ENCODE assay signal across 8 mouse cellular contexts in the genomic region with DNA sequence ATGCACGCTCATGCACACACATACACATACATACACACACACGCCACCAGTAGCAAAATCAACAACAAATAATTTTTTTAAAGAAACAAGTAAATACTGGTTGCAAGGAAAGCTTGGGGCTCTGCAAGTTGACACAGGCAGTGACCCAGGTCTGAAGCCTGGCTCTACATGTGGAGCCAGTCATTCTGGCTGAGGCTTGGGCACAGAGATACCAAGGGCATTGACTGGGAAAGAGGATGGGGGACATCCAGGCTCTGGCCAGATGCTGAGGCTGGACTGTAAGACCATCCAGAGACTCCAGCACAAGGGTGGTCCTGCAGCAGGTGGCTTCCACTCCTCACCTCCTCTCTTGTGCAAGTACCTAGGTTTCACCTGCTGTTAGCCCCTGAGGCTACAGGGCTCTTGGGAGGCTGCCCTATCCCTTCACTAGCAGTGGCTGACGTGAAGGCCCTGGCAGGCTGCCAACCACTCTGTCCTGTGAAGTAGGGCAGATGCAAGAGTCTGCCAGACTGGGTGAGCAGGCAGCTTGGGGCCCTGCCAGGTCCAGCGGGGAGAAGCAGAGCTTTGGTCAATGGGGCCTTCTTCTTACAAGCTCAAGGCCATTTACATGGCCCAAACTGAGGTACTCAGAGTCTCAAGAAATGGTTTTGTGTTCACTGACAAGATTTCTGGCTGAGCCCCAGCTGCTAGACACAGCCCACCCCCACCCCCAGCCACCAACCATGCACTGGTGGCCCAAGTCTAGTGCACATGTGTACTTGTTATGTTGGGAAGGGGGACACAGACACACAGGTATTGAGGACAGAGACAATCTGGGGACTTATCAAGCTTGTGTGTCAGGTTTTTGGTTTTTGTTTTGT. TPM values are rescaled to one million over a fixed set of nuclear protein-coding genes. Genes with fewer than 3 reads are reported as not detected.
DNase-seq lines count a peak whose midpoint lies in the region; ATAC-seq and TF ChIP-seq lines count a peak whose summit lies in the region.

No protein-coding gene starts in this region.

- no peak overlapping the region for H3K4me3 ChIP-seq in hindbrain, embryonic 16.5 days (ENCODE audit: low read length)
- no peak overlapping the region for H3K4me3 ChIP-seq in left cerebral cortex, adult 2 months
- no peak overlapping the region for H3K4me3 ChIP-seq in stomach, embryonic 15.5 days (replicated peaks)

- intact Hi-C loops in left cerebral cortex, adult 2 months (cut with DNase I), result loop anchor here (2.0 kb wide), 1 partner anchor 118 kb away; no protein-coding TSS in a partner anchor

- H3K4me2 ChIP-seq in hindbrain, embryonic 16.5 days (ENCODE audit: low read length), result no peak overlapping the region
- H3K4me2 ChIP-seq in stomach, embryonic 15.5 days, result no peak overlapping the region

- peaks cover 9% of the 10 kb centered on the region for H3K36me3 ChIP-seq in hindbrain, embryonic 16.5 days (ENCODE audit: control insufficient read depth, insufficient read depth, low read length)
- H3K36me3 ChIP-seq in stomach, embryonic 15.5 days, result no peaks in the 10 kb centered on the region

- H3K9me3 ChIP-seq in hindbrain, embryonic 16.5 days (ENCODE audit: control insufficient read depth, low read length), result no peaks in the 10 kb centered on the region
- no peaks in the 10 kb centered on the region for H3K9me3 ChIP-seq in stomach, embryonic 15.5 days

- WGBS in hindbrain, embryonic 16.5 days, result 55% methylated on average over 4 of the region's 4 CpGs
- 51% methylated on average over 4 of the region's 4 CpGs for WGBS in stomach, embryonic 15.5 days

- H3K27me3 ChIP-seq in hindbrain, embryonic 16.5 days (replicated peaks; ENCODE audit: control insufficient read depth, insufficient read depth, low read length), result no peaks in the 10 kb centered on the region
- no peaks in the 10 kb centered on the region for H3K27me3 ChIP-seq in stomach, embryonic 15.5 days (replicated peaks)

- H3K4me1 ChIP-seq in hindbrain, embryonic 16.5 days (ENCODE audit: control insufficient read depth, insufficient read depth, low read depth, low read length), result peaks cover 17% of the 10 kb centered on the region
- peaks cover 22% of the 10 kb centered on the region for H3K4me1 ChIP-seq in stomach, embryonic 15.5 days

- peak; percentile 90 to 92 for DNase-seq in adrenal gland, adult 18-20 months (ENCODE audit: low spot score in 2 of 2)
- peak; percentile 84 to 91 for DNase-seq in cerebellum, postnatal 14 days
- DNase-seq in gastrocnemius, adult 8-10 months (ENCODE audit: low spot score in 2 of 2), result peak; percentile 77 to 87
- peak; percentile 83 to 86 for DNase-seq in left cerebral cortex, adult 2 months (ENCODE audit: extremely low spot score in 1 of 2, low spot score in 2 of 2)

- H3K9ac ChIP-seq in hindbrain, embryonic 16.5 days (ENCODE audit: low read depth, low read length), result no peak overlapping the region
- H3K9ac ChIP-seq in stomach, embryonic 15.5 days, result no peak overlapping the region

- peak overlapping the region; percentile 81 for H3K27ac ChIP-seq in hindbrain, embryonic 16.5 days (ENCODE audit: low read depth, low read length)
- H3K27ac ChIP-seq in left cerebral cortex, adult 2 months, result peak overlapping the region; percentile 64
- peak overlapping the region; percentile 71 for H3K27ac ChIP-seq in stomach, embryonic 15.5 days

- ATAC-seq in hindbrain, embryonic 16.5 days, result peak; percentile 90
- peak; percentile 44; the same call in 1 of the 2 replicates for ATAC-seq in megakaryocyte progenitor cell, adult 5-6 weeks (replicated peaks; ENCODE audit: poor library complexity)
- ATAC-seq in stomach, embryonic 15.5 days (ENCODE audit: insufficient read depth, low FRiP score, low read depth), result peak; percentile 83
- ATAC-seq in activated CD4-positive, CD25-positive, alpha-beta regulatory T cell, adult 4 months, result no peak

- no peak for TF ChIP-seq CTCF in left cerebral cortex, adult 2 months (IDR thresholded peaks at IDR 0.05)

RNA-seq across cellular contexts. Expression of a gene that starts 46.9 kb away (rescaled TPM):
- not detected for total RNA-seq in adrenal gland, adult 18-20 months (2021)
- not detected for total RNA-seq in gastrocnemius, adult 8-10 months (2022)
- polyA plus RNA-seq in hindbrain, embryonic 16.5 days (2015; fragmentation: Nextera tagmentation; extraction: Ambion mirVana), result not detected in 2 replicates
- not detected for total RNA-seq in left cerebral cortex, adult 2 months (2021)
- not detected in 2 replicates for total RNA-seq in megakaryocyte progenitor cell, adult 5-6 weeks (2015)
- total RNA-seq in megakaryocyte progenitor cell, adult 5-6 weeks (2017), result not detected in 2 replicates
- not detected in 2 replicates for polyA plus RNA-seq in stomach, embryonic 15.5 days (2015; fragmentation: Nextera tagmentation; extraction: Ambion mirVana)
- not detected for polyA plus RNA-seq in activated CD4-positive, CD25-positive, alpha-beta regulatory T cell, adult 4 months (2017; shearing (Covaris generic))

RNA-seq across cellular contexts. Expression of a gene that starts 56.4 kb away (rescaled TPM):
- total RNA-seq in adrenal gland, adult 18-20 months (2021), result not detected
- total RNA-seq in gastrocnemius, adult 8-10 months (2022), result not detected
- polyA plus RNA-seq in hindbrain, embryonic 16.5 days (2015; fragmentation: Nextera tagmentation; extraction: Ambion mirVana), result not detected in 2 replicates
- total RNA-seq in left cerebral cortex, adult 2 months (2021), result not detected
- total RNA-seq in megakaryocyte progenitor cell, adult 5-6 weeks (2015), result not detected in 2 replicates
- total RNA-seq in megakaryocyte progenitor cell, adult 5-6 weeks (2017), result not detected in 2 replicates
- not detected in 2 replicates for polyA plus RNA-seq in stomach, embryonic 15.5 days (2015; fragmentation: Nextera tagmentation; extraction: Ambion mirVana)
- not detected for polyA plus RNA-seq in activated CD4-positive, CD25-positive, alpha-beta regulatory T cell, adult 4 months (2017; shearing (Covaris generic))
